Mouse (Mus musculus) lung, adult 18-20 months (tissue): ENCODE measurements at regions not wholly inside any gene's neighbourhood (a gene's known extent, or its start where the extent isn't known, plus 50 kb on each side); places are given as distances from the start of the nearest gene placed in this dataset.

Source experiments
- DNase-seq, 2 experiments: peaks; one replicate each; pipeline ENCODE4 v3.0.0; 2022; ENCODE audit warnings: mixed read lengths in 2 of 2

GRCm38 (mm10) chr6:127252000-127252721 is 100.2 kb upstream of the Ccnd2 start:
- DNase-seq = no peak

- DNase-seq = peak; percentile 39 to 49
Measured at GRCm38 (mm10) chr6:127253935-127254334, 101.9 kb upstream of the Ccnd2 start.

- no peak for DNase-seq
Measured at GRCm38 (mm10) chr6:127263903-127264680, 112.1 kb upstream of the Ccnd2 start.

- DNase-seq = no peak
Measured at GRCm38 (mm10) chr6:127265063-127265775, 113.2 kb upstream of the Ccnd2 start.

- peak; percentile 78 to 79 for DNase-seq
Measured at GRCm38 (mm10) chr6:127265901-127266812, 114.2 kb upstream of the Ccnd2 start.

GRCm38 (mm10) chr6:127266813-127267165 is 114.8 kb upstream of the Ccnd2 start:
- DNase-seq = peak in 1 of 2 experiments; percentile 5

- no peak for DNase-seq
Measured at GRCm38 (mm10) chr6:127269021-127269420, 117.0 kb upstream of the Ccnd2 start.

GRCm38 (mm10) chr6:127269525-127270044 is 117.6 kb upstream of the Ccnd2 start:
- no peak for DNase-seq

GRCm38 (mm10) chr6:127270774-127271173 is 118.8 kb upstream of the Ccnd2 start:
- DNase-seq = no peak

- no peak for DNase-seq
Measured at GRCm38 (mm10) chr6:127271418-127271817, 119.4 kb upstream of the Ccnd2 start.

GRCm38 (mm10) chr6:127272630-127273029 is 120.6 kb upstream of the Ccnd2 start:
- peak; percentile 31 to 55 for DNase-seq

- no peak for DNase-seq
Measured at GRCm38 (mm10) chr6:127274732-127275429, 122.9 kb upstream of the Ccnd2 start.

GRCm38 (mm10) chr6:127275430-127275784 is 123.4 kb upstream of the Ccnd2 start:
- no peak for DNase-seq

- no peak for DNase-seq
Measured at GRCm38 (mm10) chr6:127276362-127276761, 124.4 kb upstream of the Ccnd2 start.

- DNase-seq = no peak
Measured at GRCm38 (mm10) chr6:127278402-127278801, 126.4 kb upstream of the Ccnd2 start.

- no peak for DNase-seq
Measured at GRCm38 (mm10) chr6:127284226-127284625, 132.2 kb upstream of the Ccnd2 start.

- DNase-seq = no peak
Measured at GRCm38 (mm10) chr6:127286681-127287476, 134.9 kb upstream of the Ccnd2 start.

GRCm38 (mm10) chr6:127288946-127289345 is 137.0 kb upstream of the Ccnd2 start:
- no peak for DNase-seq

GRCm38 (mm10) chr6:127291937-127292336 is 139.9 kb upstream of the Ccnd2 start:
- DNase-seq = no peak

GRCm38 (mm10) chr6:127293829-127294228 is 141.8 kb upstream of the Ccnd2 start:
- no peak for DNase-seq

- DNase-seq = no peak
Measured at GRCm38 (mm10) chr6:127298105-127298504, 146.1 kb upstream of the Ccnd2 start.
